Mouse (Mus musculus): ENCODE measurements around the gene Reps1.

The Reps1 gene

GRCm38 (mm10) chr10:18055696-18056390 is at the start of gene Reps1:
Gene Reps1 (plus strand): TSS chr10:18055861.
- DNase-seq = peak; percentile 69

GRCm38 (mm10) chr10:18006756-18007155 is 48.9 kb upstream of the Reps1 start:
- DNase-seq = peak in 1 of 2 experiments; percentile 47

GRCm38 (mm10) chr10:18007243-18007642 is 48.4 kb upstream of the Reps1 start:
- no peak for DNase-seq

- no peak for DNase-seq
These were observed 47.5 kb upstream of the Reps1 start for GRCm38 (mm10) chr10:18008118-18008517.

GRCm38 (mm10) chr10:18009744-18010143 is 45.9 kb upstream of the Reps1 start:
- DNase-seq = no peak

GRCm38 (mm10) chr10:18011761-18012160 is 43.9 kb upstream of the Reps1 start:
- DNase-seq = no peak

- DNase-seq = peak; percentile 24 to 37
These were observed 35.2 kb upstream of the Reps1 start for GRCm38 (mm10) chr10:18020443-18020842.

GRCm38 (mm10) chr10:18020846-18021245 is 34.8 kb upstream of the Reps1 start:
- DNase-seq = no peak

GRCm38 (mm10) chr10:18021576-18022311 is 33.9 kb upstream of the Reps1 start:
- DNase-seq = peak in 1 of 2 experiments; percentile 10

GRCm38 (mm10) chr10:18022312-18022711 is 33.3 kb upstream of the Reps1 start:
- peak; percentile 73 to 80 for DNase-seq

GRCm38 (mm10) chr10:18022741-18023347 is 32.8 kb upstream of the Reps1 start, which contains the start of gene Abracl:
Gene Abracl (minus strand): TSS chr10:18023288.
- peak; percentile 79 to 82 for DNase-seq

- peak; percentile 17 to 34 for DNase-seq
These were observed 21.3 kb upstream of the Reps1 start for GRCm38 (mm10) chr10:18034408-18034807.

- DNase-seq = no peak
These were observed 18.8 kb upstream of the Reps1 start for GRCm38 (mm10) chr10:18036849-18037248.

- no peak for DNase-seq
These were observed 9.3 kb upstream of the Reps1 start for GRCm38 (mm10) chr10:18046380-18046779.

- no peak for DNase-seq
These were observed 8.1 kb upstream of the Reps1 start for GRCm38 (mm10) chr10:18047380-18048146.

GRCm38 (mm10) chr10:18055009-18055695 is 509 bp upstream of the Reps1 start:
- peak; percentile 91 to 92 for DNase-seq

GRCm38 (mm10) chr10:18056391-18056745 is 707 bp downstream of the Reps1 start:
- peak in 1 of 2 experiments; percentile 21 for DNase-seq

- no peak for DNase-seq
These were observed 3.1 kb downstream of the Reps1 start for GRCm38 (mm10) chr10:18058681-18059338.

GRCm38 (mm10) chr10:18059807-18060206 is 4.1 kb downstream of the Reps1 start:
- no peak for DNase-seq

GRCm38 (mm10) chr10:18060778-18061177 is 5.1 kb downstream of the Reps1 start:
- DNase-seq = no peak

- no peak for DNase-seq
These were observed 5.9 kb downstream of the Reps1 start for GRCm38 (mm10) chr10:18061533-18061932.
